Comparison of ENCODE assay signal across 17 mouse cellular contexts in genomic region chr15:80070095-80070644, GRCm38 (mm10). TPM values are rescaled to one million over a fixed set of nuclear protein-coding genes. Genes with fewer than 3 reads are reported as not detected.
DNase-seq lines count a peak whose midpoint lies in the region; ATAC-seq lines count a peak whose summit lies in the region.
"Had no signal": no experiment of that assay in that cellular context is flagged by ENCODE, and none has a peak within 500 bp of the region (broad histone marks: within the 10 kb centered on the region; RNA-seq: fewer than 3 reads in every experiment).

No protein-coding gene starts in this region.

- peak overlapping the region; percentile 11 for H3K27ac ChIP-seq in heart, embryonic 15.5 days
- peak overlapping the region; percentile 71 for H3K27ac ChIP-seq in brown adipose tissue, adult 24 weeks (replicated peaks; ENCODE audit: low read depth, low read length)
- H3K27ac ChIP-seq: neural tube, embryonic 12.5 days had no signal

- H3K27me3 ChIP-seq in heart, embryonic 15.5 days, result no peaks in the 10 kb centered on the region
- H3K27me3 ChIP-seq: Patski had no signal

- no peaks in the 10 kb centered on the region for H3K9me3 ChIP-seq in heart, embryonic 15.5 days (replicated peaks)
- H3K9me3 ChIP-seq: neural tube, embryonic 12.5 days had no signal

- ATAC-seq in heart, embryonic 15.5 days (replicated peaks; ENCODE audit: insufficient number of reproducible peaks, insufficient read depth, low FRiP score, low read depth), result no peak
- ATAC-seq: hindbrain, embryonic 16.5 days; Patski had no signal

- 53% methylated on average over 8 of the region's 8 CpGs for WGBS in heart, embryonic 15.5 days

- H3K9ac ChIP-seq in heart, embryonic 15.5 days, result no peak overlapping the region
- H3K9ac ChIP-seq: neural tube, embryonic 12.5 days had no signal

- H3K36me3 ChIP-seq in heart, embryonic 15.5 days, result no peaks in the 10 kb centered on the region
- H3K36me3 ChIP-seq: neural tube, embryonic 12.5 days had no signal

- intact Hi-C loops in heart, postnatal 14 days (cut with DNase I), result no loop called here

- H3K4me3 ChIP-seq in heart, embryonic 15.5 days, result no peak overlapping the region
- no peak overlapping the region for H3K4me3 ChIP-seq in brown adipose tissue, adult 24 weeks (ENCODE audit: insufficient read depth, low read depth, low read length)
- H3K4me3 ChIP-seq: neural tube, embryonic 12.5 days had no signal

- no peak overlapping the region for H3K4me2 ChIP-seq in heart, embryonic 15.5 days
- H3K4me2 ChIP-seq: liver, embryonic 11.5 days; neural tube, embryonic 12.5 days had no signal

- H3K4me1 ChIP-seq in heart, embryonic 15.5 days (replicated peaks), result peaks cover 31% of the 10 kb centered on the region
- peaks cover 19% of the 10 kb centered on the region for H3K4me1 ChIP-seq in brown adipose tissue, adult 24 weeks (ENCODE audit: control insufficient read depth, insufficient read depth, insufficient read length, low read length)
- H3K4me1 ChIP-seq: neural tube, embryonic 12.5 days had no signal

- DNase-seq in heart, postnatal 14 days, result no peak
- peak; percentile 33 to 39 for DNase-seq in lung, postnatal 4 days
- DNase-seq in lung, adult 18-20 months, result no peak
- DNase-seq in spleen, postnatal 10 days (ENCODE audit: low spot score in 2 of 2), result no peak
- no peak for DNase-seq in spleen, postnatal 14 days (ENCODE audit: low spot score in 2 of 2)
- DNase-seq: cerebellum, postnatal 36 days; gastrocnemius, postnatal 25 days; kidney, adult 2 months; kidney, postnatal 36 days; thymus, adult 18-20 months had no signal

RNA-seq across cellular contexts. Expression of gene Syngr1, which starts 21.0 kb away (rescaled TPM):
- polyA plus RNA-seq in heart, embryonic 15.5 days (2015; fragmentation: Nextera tagmentation; extraction: Ambion mirVana), result 38.0 and 42.9 TPM in 2 replicates
- 10 to 100 TPM; 77.8 to 79.6 TPM for total RNA-seq in heart, postnatal 14 days (2021)
- polyA plus RNA-seq in brown adipose tissue, adult 24 weeks (2012; ENCODE audit: insufficient read depth, insufficient read length, missing spikeins), result 47.9 and 62.7 TPM in 2 replicates

RNA-seq across cellular contexts. Expression of gene Rpl3, which starts 21.5 kb away (rescaled TPM):
- polyA plus RNA-seq in heart, embryonic 15.5 days (2015; fragmentation: Nextera tagmentation; extraction: Ambion mirVana), result 565 and 609 TPM in 2 replicates
- 100 to 1,000 TPM; 278 to 293 TPM for total RNA-seq in heart, postnatal 14 days (2021)
- 424 and 522 TPM in 2 replicates for polyA plus RNA-seq in brown adipose tissue, adult 24 weeks (2012; ENCODE audit: insufficient read depth, insufficient read length, missing spikeins)

RNA-seq across cellular contexts. Expression of gene Pdgfb, which starts 55.4 kb away (rescaled TPM):
- 3.7 and 4.0 TPM in 2 replicates for polyA plus RNA-seq in heart, embryonic 15.5 days (2015; fragmentation: Nextera tagmentation; extraction: Ambion mirVana)
- total RNA-seq in heart, postnatal 14 days (2021), result 10 to 100 TPM; 42.2 to 43.4 TPM
- 9.8 and 13.0 TPM in 2 replicates for polyA plus RNA-seq in brown adipose tissue, adult 24 weeks (2012; ENCODE audit: insufficient read depth, insufficient read length, missing spikeins)
- total RNA-seq: CH12.LX had no signal

Comparison
In these comparisons a context has a peak if more than half of its experiments do, and no peak if none do; other contexts are left out.
1. DNase-seq: peak in lung, postnatal 4 days (2 of 2); none in heart, postnatal 14 days (0 of 2), lung, adult 18-20 months (0 of 2), spleen, postnatal 10 days (0 of 2) and spleen, postnatal 14 days (0 of 2).